Mouse (Mus musculus): ENCODE results near the gene Hmgcs2.

Hmgcs2 gene

GRCm38 (mm10) chr3:98280204-98280932, at the start of gene Hmgcs2:
Gene Hmgcs2 (plus strand): TSS chr3:98280435.
- peak; percentile 20 for DNase-seq (ENCODE audit: low spot score)

GRCm38 (mm10) chr3:98233504-98233903, 46.7 kb upstream of the Hmgcs2 start:
- no peak for DNase-seq (ENCODE audit: low spot score)

- DNase-seq (ENCODE audit: low spot score), result no peak
Observed at GRCm38 (mm10) chr3:98236266-98236665, 44.0 kb upstream of the Hmgcs2 start.

DNA sequence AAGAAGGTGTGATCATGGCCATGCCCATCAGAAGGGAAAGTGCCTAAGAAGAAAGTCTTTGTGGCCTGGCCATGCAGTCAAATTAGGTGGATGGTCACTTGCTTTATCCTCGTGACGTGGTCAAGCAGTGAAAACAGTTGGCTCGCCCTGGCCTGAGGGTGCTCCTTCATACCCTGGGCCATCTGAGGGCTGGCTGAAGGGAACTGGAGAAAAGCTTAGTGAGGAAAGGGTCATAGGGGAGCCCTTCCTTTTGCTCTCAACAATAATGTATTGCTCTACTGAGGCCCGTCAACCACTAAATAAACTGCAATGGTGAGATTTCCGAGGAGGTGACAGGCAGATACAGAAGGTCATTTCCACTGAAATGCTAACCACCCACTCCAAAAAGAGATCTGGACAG, 43.0 kb upstream of the Hmgcs2 start:
- DNase-seq (ENCODE audit: low spot score), result no peak

DNA sequence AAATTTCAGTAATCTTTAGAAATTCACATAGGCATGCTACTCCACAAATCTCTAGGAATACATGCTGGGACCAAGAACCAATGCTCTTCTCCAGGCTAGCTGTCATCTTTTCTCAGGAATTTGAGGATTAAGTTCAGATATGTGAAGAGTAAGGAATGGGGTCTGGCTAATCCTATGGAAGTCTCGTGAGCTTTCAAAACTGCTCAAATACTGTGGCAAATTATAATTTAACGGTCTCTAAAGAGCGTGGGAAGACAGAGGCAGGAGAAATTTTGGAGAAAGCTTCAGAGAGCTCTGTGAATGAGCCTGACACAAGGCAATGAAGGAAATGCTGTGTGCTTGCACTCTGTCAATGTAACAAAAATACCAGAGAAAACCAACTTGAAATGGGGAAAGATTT, 42.1 kb upstream of the Hmgcs2 start:
- no peak for DNase-seq (ENCODE audit: low spot score)

DNA sequence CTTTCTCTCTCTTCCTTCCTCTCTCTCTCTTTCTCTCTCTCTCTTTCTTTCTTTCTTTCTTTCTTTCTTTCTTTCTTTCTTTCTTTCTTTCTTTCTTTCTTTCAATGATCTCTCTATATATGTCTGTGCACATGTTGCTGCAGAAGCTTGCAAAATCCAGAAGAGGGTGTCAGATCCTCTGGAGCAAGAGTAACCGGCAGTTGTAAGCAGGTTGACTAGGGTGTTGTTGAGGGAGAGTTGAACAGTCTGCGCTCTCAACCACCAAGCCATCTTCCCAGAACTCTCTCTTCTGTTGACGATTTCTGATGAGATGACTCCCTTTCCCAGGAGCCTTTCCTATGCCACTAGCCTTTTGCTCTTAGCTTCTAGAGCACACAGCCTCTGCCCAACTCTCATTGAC, 38.2 kb upstream of the Hmgcs2 start:
- no peak for DNase-seq (ENCODE audit: low spot score)

DNA sequence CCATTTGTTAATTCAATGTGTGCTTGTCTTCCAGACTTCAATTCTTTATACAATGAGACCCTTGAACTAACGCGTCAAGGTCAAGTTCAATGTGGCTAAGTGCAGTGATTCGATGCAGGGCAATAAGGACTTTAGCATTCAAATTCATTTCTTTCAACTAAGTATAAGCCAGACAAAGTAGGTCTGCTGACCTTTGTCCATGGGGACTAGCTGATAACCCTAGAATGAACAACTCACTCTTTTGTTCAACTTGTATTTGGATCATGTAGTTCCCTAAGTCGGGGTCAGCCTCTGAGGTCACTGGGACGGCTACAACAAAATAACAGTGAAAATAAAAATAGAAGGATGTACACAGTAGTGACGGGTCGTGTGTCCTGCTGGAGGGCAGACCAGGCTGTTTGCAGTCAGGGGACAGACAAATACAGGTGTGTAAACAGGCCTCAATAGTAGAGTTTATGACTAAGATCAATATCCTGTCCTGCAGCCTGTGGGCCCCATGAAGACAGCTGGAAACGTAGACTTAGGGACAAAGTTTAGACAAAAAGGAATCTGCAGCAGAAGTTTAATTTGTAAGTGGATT, 37.7 kb upstream of the Hmgcs2 start:
- no peak for DNase-seq (ENCODE audit: low spot score)

- DNase-seq (ENCODE audit: low spot score), result no peak
Observed at GRCm38 (mm10) chr3:98245892-98246291, 34.3 kb upstream of the Hmgcs2 start.

- no peak for DNase-seq (ENCODE audit: low spot score)
Observed at GRCm38 (mm10) chr3:98246985-98247751, 33.1 kb upstream of the Hmgcs2 start.

DNA sequence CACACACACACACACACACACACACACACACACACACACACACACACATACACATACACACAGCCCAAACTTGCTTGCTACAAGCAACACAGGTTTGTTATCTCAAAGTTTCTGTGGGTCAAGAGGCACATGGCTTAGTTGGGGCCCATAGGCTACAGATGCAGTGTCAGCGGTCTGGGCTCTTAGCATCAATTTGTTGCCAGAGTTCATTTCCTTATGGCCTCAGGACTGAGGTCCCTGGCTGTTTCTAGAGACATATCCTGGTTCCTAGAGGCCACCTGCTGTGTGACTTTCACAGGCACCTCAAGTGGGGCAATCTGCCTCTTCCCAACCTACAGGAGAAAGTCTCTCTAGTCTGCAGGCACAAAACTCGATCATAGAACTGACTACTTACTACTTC, 30.9 kb upstream of the Hmgcs2 start:
- no peak for DNase-seq (ENCODE audit: low spot score)

DNA sequence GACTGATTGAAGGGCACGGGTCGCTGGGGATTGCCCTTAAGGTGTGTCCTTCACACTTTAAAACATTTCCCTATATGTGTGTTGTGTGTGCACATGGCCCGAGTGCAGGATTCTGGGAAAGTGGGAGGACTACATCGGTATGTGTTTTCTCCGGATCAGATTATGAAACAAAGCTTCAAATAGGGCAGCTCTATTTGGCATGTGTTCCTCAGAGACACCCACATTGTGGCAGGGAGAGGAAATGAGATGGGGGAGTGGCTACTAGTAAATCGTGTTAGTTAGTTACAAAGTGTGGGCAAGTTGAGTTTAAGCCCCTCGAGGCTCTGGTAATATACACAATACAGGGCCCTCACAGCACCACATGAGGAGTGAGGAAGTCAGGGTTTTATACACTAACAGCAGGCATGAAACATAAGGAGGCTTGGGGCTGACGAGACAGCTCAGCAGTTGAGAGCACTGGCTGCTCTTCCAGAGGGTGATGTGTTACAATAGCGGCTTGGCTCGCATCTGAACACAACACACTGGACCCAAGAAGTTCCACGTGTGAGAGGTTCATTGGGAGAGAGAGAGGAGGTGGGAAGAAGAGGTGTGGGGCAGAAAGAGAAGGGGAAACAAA, 30.3 kb upstream of the Hmgcs2 start:
- DNase-seq (ENCODE audit: low spot score), result no peak

DNA sequence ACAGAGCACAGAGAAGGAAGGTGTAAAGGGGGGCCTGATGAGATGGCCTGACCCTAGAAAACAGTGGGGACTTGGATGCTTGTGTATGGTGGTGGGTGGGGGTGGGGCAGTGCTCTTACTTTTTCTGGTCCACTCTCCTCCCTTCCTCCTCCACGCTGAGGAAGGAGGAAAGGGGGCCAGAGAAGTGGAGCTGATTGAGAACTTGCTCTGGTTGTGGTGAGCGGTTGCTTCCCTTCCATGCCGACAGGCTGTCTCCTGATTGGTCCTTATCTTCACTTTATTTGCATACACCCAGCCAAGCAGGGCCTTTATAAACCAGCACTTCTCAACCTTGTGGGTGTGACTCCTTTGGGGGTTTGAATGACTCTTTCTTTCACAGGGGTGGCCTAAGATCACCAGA, 26.2 kb upstream of the Hmgcs2 start:
- DNase-seq (ENCODE audit: low spot score), result no peak

GRCm38 (mm10) chr3:98254656-98255583, 25.3 kb upstream of the Hmgcs2 start:
- no peak for DNase-seq (ENCODE audit: low spot score)

DNA sequence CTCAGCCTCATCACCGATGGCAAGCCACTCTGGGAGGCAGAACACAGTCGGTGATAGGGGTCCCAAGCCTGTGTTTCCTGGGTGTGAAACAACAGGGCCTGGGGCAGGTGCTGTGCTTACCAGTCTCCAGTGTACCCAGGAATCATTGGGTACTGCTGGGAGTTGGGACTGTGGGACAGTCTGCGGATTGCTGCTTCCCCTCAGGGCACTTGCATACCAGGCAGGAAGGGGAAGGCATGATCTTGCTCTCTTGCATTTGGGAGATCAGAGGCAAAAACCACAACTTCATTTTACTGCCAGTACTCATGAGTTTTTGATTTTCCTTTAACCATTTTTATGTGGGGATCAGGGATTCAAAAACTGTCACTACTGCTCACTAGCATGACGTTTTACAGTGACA, 21.5 kb upstream of the Hmgcs2 start:
- no peak for DNase-seq (ENCODE audit: low spot score)

DNA sequence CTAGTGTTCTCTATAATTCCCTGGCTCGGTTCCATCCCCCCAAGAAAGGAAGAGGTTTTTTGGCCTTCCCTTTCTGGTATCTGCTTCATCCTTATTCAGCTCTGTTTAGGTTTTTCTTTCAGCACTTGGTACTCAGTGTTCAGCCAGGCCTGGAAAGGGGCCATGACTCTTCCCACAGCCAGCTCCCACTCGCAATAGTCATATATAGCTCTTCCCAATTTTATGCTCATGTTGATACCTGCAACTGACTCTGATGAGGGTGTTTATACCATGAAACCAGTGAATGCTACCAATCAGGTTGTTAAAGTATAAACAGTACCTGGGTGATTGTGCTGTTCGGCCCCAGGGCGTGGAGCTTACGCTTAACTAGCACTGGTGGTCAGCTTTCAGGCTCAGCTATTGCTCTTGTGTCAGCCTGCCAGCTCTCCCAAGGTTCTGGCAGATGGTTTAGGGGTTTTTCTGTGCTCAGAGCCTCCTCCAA, 20.9 kb upstream of the Hmgcs2 start:
- no peak for DNase-seq (ENCODE audit: low spot score)

GRCm38 (mm10) chr3:98260534-98260933, 19.7 kb upstream of the Hmgcs2 start:
- DNase-seq (ENCODE audit: low spot score), result no peak

DNA sequence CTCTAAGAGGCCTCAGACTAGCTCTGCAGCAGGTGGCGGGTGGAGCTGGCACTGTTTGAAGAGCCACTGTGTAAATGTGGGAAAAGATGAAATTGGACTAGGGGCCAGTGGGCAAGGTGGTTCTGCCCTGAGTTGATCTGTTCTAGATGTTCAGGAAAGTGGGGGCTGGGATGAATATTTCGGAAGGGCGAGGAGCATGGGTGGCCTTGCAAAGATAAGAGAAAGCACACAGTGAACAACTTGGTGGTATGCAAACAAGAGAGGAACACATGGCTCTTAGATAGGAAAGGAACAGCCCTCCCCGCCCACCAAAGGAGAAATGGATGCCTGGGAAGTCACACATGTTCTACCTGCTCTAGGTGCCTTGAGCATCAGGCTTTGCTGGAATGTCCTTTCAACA, 18.8 kb upstream of the Hmgcs2 start:
- no peak for DNase-seq (ENCODE audit: low spot score)

GRCm38 (mm10) chr3:98262133-98262532, 18.1 kb upstream of the Hmgcs2 start:
- no peak for DNase-seq (ENCODE audit: low spot score)

GRCm38 (mm10) chr3:98267249-98267651, 13.0 kb upstream of the Hmgcs2 start:
- DNase-seq (ENCODE audit: low spot score), result no peak

- DNase-seq (ENCODE audit: low spot score), result no peak
Observed at GRCm38 (mm10) chr3:98273623-98274398, 6.4 kb upstream of the Hmgcs2 start.

- no peak for DNase-seq (ENCODE audit: low spot score)
Observed at GRCm38 (mm10) chr3:98279682-98280081, 553 bp upstream of the Hmgcs2 start.

All from retina, embryonic 14.5 days (tissue).